Mouse (Mus musculus): Measurements from ENCODE around the gene Bpi.

Bpi gene

GRCm38 (mm10) chr2:158242170-158242896 is 15.6 kb upstream of the Bpi start:
- peak in 1 of 2 experiments; percentile 69 for DNase-seq (ENCODE audit: low spot score in 2 of 2)

GRCm38 (mm10) chr2:158243129-158243870 is 14.6 kb upstream of the Bpi start:
- no peak for DNase-seq (ENCODE audit: low spot score in 2 of 2)

- DNase-seq (ENCODE audit: low spot score in 2 of 2): no peak
Measured at GRCm38 (mm10) chr2:158245072-158245817, 12.6 kb upstream of the Bpi start.

GRCm38 (mm10) chr2:158247852-158248251 is 10.0 kb upstream of the Bpi start:
- DNase-seq (ENCODE audit: low spot score in 2 of 2): no peak

- no peak for DNase-seq (ENCODE audit: low spot score in 2 of 2)
Measured at GRCm38 (mm10) chr2:158248318-158248717, 9.6 kb upstream of the Bpi start.

GRCm38 (mm10) chr2:158250558-158250957 is 7.3 kb upstream of the Bpi start:
- DNase-seq (ENCODE audit: low spot score in 2 of 2): no peak

GRCm38 (mm10) chr2:158253806-158254205 is 4.1 kb upstream of the Bpi start:
- DNase-seq (ENCODE audit: low spot score in 2 of 2): no peak

- no peak for DNase-seq (ENCODE audit: low spot score in 2 of 2)
Measured at GRCm38 (mm10) chr2:158256894-158257293, 1.0 kb upstream of the Bpi start.

GRCm38 (mm10) chr2:158258781-158259180 is 887 bp downstream of the Bpi start:
- peak; percentile 43 to 81 for DNase-seq (ENCODE audit: low spot score in 2 of 2)

- DNase-seq (ENCODE audit: low spot score in 2 of 2): no peak
Measured at GRCm38 (mm10) chr2:158259498-158259897, 1.6 kb downstream of the Bpi start.

GRCm38 (mm10) chr2:158264877-158265276 is 7.0 kb downstream of the Bpi start:
- no peak for DNase-seq (ENCODE audit: low spot score in 2 of 2)

GRCm38 (mm10) chr2:158270017-158270416 is 12.1 kb downstream of the Bpi start:
- no peak for DNase-seq (ENCODE audit: low spot score in 2 of 2)

GRCm38 (mm10) chr2:158273646-158274045 is 15.8 kb downstream of the Bpi start:
- DNase-seq (ENCODE audit: low spot score in 2 of 2): no peak

- DNase-seq (ENCODE audit: low spot score in 2 of 2): no peak
Measured at GRCm38 (mm10) chr2:158275349-158275748, 17.5 kb downstream of the Bpi start.

GRCm38 (mm10) chr2:158275811-158276210 is 17.9 kb downstream of the Bpi start:
- DNase-seq (ENCODE audit: low spot score in 2 of 2): no peak

GRCm38 (mm10) chr2:158276451-158276850 is 18.6 kb downstream of the Bpi start:
- no peak for DNase-seq (ENCODE audit: low spot score in 2 of 2)

- DNase-seq (ENCODE audit: low spot score in 2 of 2): no peak
Measured at GRCm38 (mm10) chr2:158276878-158277277, 19.0 kb downstream of the Bpi start.

- no peak for DNase-seq (ENCODE audit: low spot score in 2 of 2)
Measured at GRCm38 (mm10) chr2:158279656-158280055, 21.8 kb downstream of the Bpi start.

- DNase-seq (ENCODE audit: low spot score in 2 of 2): no peak
Measured at GRCm38 (mm10) chr2:158281497-158282205, 23.8 kb downstream of the Bpi start.

GRCm38 (mm10) chr2:158283136-158283535 is 25.2 kb downstream of the Bpi start:
- no peak for DNase-seq (ENCODE audit: low spot score in 2 of 2)

GRCm38 (mm10) chr2:158283771-158284170 is 25.9 kb downstream of the Bpi start:
- DNase-seq (ENCODE audit: low spot score in 2 of 2): no peak

- DNase-seq (ENCODE audit: low spot score in 2 of 2): peak; percentile 43 to 63
Measured at GRCm38 (mm10) chr2:158284571-158284970, 26.7 kb downstream of the Bpi start.

Data from cerebellum, postnatal 4 days (tissue).